Mouse (Mus musculus) cerebellum, adult 2 months (tissue): ENCODE measurements around the gene Olfr960.

Experiments
- CTCF ChIP-seq: fragments of 200-500 bp; IDR thresholded peaks from 2 replicates; pipeline ENCODE4 v1.5.1; 2011; ENCODE audit warnings: low read depth, mild to moderate bottlenecking, control low read depth, low read length, moderate library complexity, borderline replicate concordance; ENCODE audit not compliant: insufficient read depth
- POLR2A ChIP-seq: fragments of 200-500 bp; IDR thresholded peaks from 2 replicates; pipeline ENCODE4 v1.6.1; 2011; ENCODE audit warnings: low read length, control low read depth, borderline replicate concordance; ENCODE audit not compliant: insufficient read depth

- TF ChIP-seq CTCF (no peak), POLR2A (no peak)
Measured at GRCm38 (mm10) chr9:39610355-39610754, 10.8 kb upstream of the Olfr960 start, which contains the start of gene Olfr148.
